ENCODE assay signal across 10 mouse cellular contexts in the genomic region with DNA sequence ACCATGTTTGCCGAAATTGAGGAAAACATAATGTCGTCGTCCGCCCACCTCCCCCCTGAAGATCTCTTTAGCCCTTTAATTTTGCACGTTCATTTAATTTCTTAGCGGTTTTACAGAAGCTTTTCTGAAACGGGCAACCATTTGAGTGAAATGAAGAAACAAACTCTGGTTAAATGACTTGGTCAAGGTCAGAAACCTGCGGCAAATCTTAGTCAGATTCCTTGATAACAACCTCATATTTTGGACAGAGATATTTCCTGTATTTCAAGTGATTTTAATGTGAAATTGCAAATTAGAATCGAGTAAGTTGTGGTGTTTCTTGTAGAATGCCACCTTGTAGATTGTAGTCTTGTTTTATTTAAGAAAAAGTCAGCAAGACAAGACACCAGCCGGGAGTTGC. TPM values are rescaled to one million over a fixed set of nuclear protein-coding genes. Genes with fewer than 3 reads are reported as not detected.
A peak's percentile ranks its signal among the peaks of the same experiment; 100 is the strongest.
DNase-seq lines count a peak whose midpoint lies in the region; ATAC-seq and TF ChIP-seq lines count a peak whose summit lies in the region.
"Had no signal": no experiment of that assay in that cellular context is flagged by ENCODE, and none has a peak within 500 bp of the region (broad histone marks: within the 10 kb centered on the region; RNA-seq: fewer than 3 reads in every experiment).

No protein-coding gene starts in this region.

- H3K9ac ChIP-seq in liver, adult 2 months (ENCODE audit: low read depth, low read length): peak overlapping the region; percentile 32; the same call in 1 of the 2 replicates
- peak overlapping the region; percentile 99 for H3K9ac ChIP-seq in embryonic facial prominence, embryonic 14.5 days (ENCODE audit: low read depth, low read length)
- peak overlapping the region; percentile 80 for H3K9ac ChIP-seq in neural tube, embryonic 15.5 days (replicated peaks)

- DNase-seq in liver, adult 2 months (ENCODE audit: extremely low read depth, low read depth, low spot score): peak; percentile 10
- no peak for DNase-seq in liver
- no peak for DNase-seq in embryonic facial prominence, embryonic 14.5 days (ENCODE audit: low spot score)
- no peak for DNase-seq in limb, embryonic 10.5 days (ENCODE audit: low spot score)
- DNase-seq in adrenal gland, postnatal 36 days: no peak
- no peak for DNase-seq in left cerebral cortex, postnatal 36 days (ENCODE audit: low spot score in 2 of 2)
- no peak for DNase-seq in lung, postnatal 4 days
- DNase-seq: kidney, adult 11 months; spleen, adult 18-20 months had no signal

- H3K27ac ChIP-seq in liver, adult 2 months (replicated peaks; ENCODE audit: insufficient read depth, low read depth, low read length): no peak overlapping the region
- H3K27ac ChIP-seq in embryonic facial prominence, embryonic 14.5 days (replicated peaks; ENCODE audit: low read depth, low read length): peak overlapping the region; percentile 91; the same call in 1 of the 2 replicates
- H3K27ac ChIP-seq in limb, embryonic 10.5 days: peak overlapping the region; percentile 93
- no peak overlapping the region for H3K27ac ChIP-seq in neural tube, embryonic 15.5 days (replicated peaks)

- H3K4me3 ChIP-seq in liver, adult 2 months (ENCODE audit: insufficient read depth, low read depth, low read length): peak overlapping the region; percentile 98
- H3K4me3 ChIP-seq in embryonic facial prominence, embryonic 14.5 days (ENCODE audit: low read depth, low read length): peak overlapping the region; percentile 95
- H3K4me3 ChIP-seq in limb, embryonic 10.5 days: peak overlapping the region; percentile 90
- peak overlapping the region; percentile 86 for H3K4me3 ChIP-seq in neural tube, embryonic 15.5 days (replicated peaks)

- WGBS in liver, adult 2 months: 8% methylated on average over 10 of the region's 10 CpGs
- WGBS in embryonic facial prominence, embryonic 14.5 days: 29% methylated on average over 10 of the region's 10 CpGs
- WGBS in limb, embryonic 10.5 days: 42% methylated on average over 10 of the region's 10 CpGs
- WGBS in neural tube, embryonic 15.5 days: 42% methylated on average over 10 of the region's 10 CpGs

- no peaks in the 10 kb centered on the region for H3K9me3 ChIP-seq in embryonic facial prominence, embryonic 14.5 days (ENCODE audit: control insufficient read depth, low read length)
- no peaks in the 10 kb centered on the region for H3K9me3 ChIP-seq in limb, embryonic 10.5 days (replicated peaks)
- H3K9me3 ChIP-seq in neural tube, embryonic 15.5 days (replicated peaks): no peaks in the 10 kb centered on the region

- TF ChIP-seq CTCF in liver, adult 2 months (IDR thresholded peaks at IDR 0.05; ENCODE audit: low read depth, low read length): no peak

- intact Hi-C loops in left cerebral cortex, postnatal 36 days (cut with DNase I): no loop called here

- no peak for TF ChIP-seq POLR2A in liver, adult 2 months (IDR thresholded peaks at IDR 0.05; ENCODE audit: extremely low read depth, insufficient read depth, low read length)

- H3K4me1 ChIP-seq in liver, adult 2 months (ENCODE audit: control insufficient read depth, insufficient read depth, low read length): no peaks in the 10 kb centered on the region
- peaks cover 8% of the 10 kb centered on the region; the same call in 1 of the 2 replicates for H3K4me1 ChIP-seq in embryonic facial prominence, embryonic 14.5 days (ENCODE audit: control insufficient read depth, insufficient read depth, low read length)
- peaks cover 9% of the 10 kb centered on the region for H3K4me1 ChIP-seq in limb, embryonic 10.5 days
- H3K4me1 ChIP-seq in neural tube, embryonic 15.5 days: peaks cover 26% of the 10 kb centered on the region

- no peak for ATAC-seq in embryonic facial prominence, embryonic 14.5 days (ENCODE audit: low read depth)
- ATAC-seq in neural tube, embryonic 15.5 days (ENCODE audit: low FRiP score): no peak

- H3K27me3 ChIP-seq in liver, adult 2 months (ENCODE audit: control insufficient read depth, insufficient read depth, low read length): 0 out of 2 replicates have a peak, but pooled peaks cover 2% of the 10 kb centered on the region
- 0 out of 2 replicates have a peak, but pooled peaks cover under 1% of the 10 kb centered on the region for H3K27me3 ChIP-seq in embryonic facial prominence, embryonic 14.5 days (replicated peaks; ENCODE audit: control insufficient read depth, insufficient read depth, low read length)
- H3K27me3 ChIP-seq in limb, embryonic 10.5 days (ENCODE audit: low read depth, poor library complexity, severe bottlenecking): peaks cover 11% of the 10 kb centered on the region; the same call in 1 of the 2 replicates
- peaks cover 11% of the 10 kb centered on the region for H3K27me3 ChIP-seq in neural tube, embryonic 15.5 days (replicated peaks)

- peaks cover 18% of the 10 kb centered on the region; the same call in 1 of the 2 replicates for H3K79me2 ChIP-seq in liver, adult 2 months (ENCODE audit: control insufficient read depth, insufficient read depth, low read length)

- H3K36me3 ChIP-seq in liver, adult 2 months (ENCODE audit: control insufficient read depth, insufficient read depth, low read length): peaks cover 21% of the 10 kb centered on the region
- H3K36me3 ChIP-seq in embryonic facial prominence, embryonic 14.5 days (ENCODE audit: control insufficient read depth, insufficient read depth, low read length): peaks cover 31% of the 10 kb centered on the region
- peaks cover 42% of the 10 kb centered on the region for H3K36me3 ChIP-seq in limb, embryonic 10.5 days
- H3K36me3 ChIP-seq in neural tube, embryonic 15.5 days: peaks cover 23% of the 10 kb centered on the region

- H3K4me2 ChIP-seq in embryonic facial prominence, embryonic 14.5 days (ENCODE audit: low read depth, low read length): peak overlapping the region; percentile 68
- peak overlapping the region; percentile 63 for H3K4me2 ChIP-seq in neural tube, embryonic 15.5 days

RNA-seq across cellular contexts. Expression of a gene that starts 5.0 kb away (rescaled TPM):
- total RNA-seq in liver, adult 2 months (2014; rRNA removed): 8.1 and 9.3 TPM in 2 replicates
- 37.5 and 58.4 TPM in 2 replicates for polyA plus RNA-seq in liver, adult 2 months (2012; rRNA removed)
- polyA plus RNA-seq in embryonic facial prominence, embryonic 14.5 days (2014; fragmentation: Nextera tagmentation; extraction: Ambion mirVana): 148 and 155 TPM in 2 replicates
- 93.7 and 122 TPM in 2 replicates for polyA plus RNA-seq in limb, embryonic 10.5 days (2016; fragmentation: Nextera tagmentation; extraction: Ambion mirVana)
- 38.6 and 50.7 TPM in 2 replicates for polyA plus RNA-seq in neural tube, embryonic 15.5 days (2015; fragmentation: Nextera tagmentation; extraction: Ambion mirVana)
- total RNA-seq in adrenal gland, postnatal 36 days (2021): 10 to 100 TPM; 77.5 to 85.4 TPM
- 10 to 100 TPM; 16.2 to 22.4 TPM for total RNA-seq in left cerebral cortex, postnatal 36 days (2021)

RNA-seq across cellular contexts. Expression of a gene that starts 13.5 kb away (rescaled TPM):
- 12.6 and 12.9 TPM in 2 replicates for total RNA-seq in liver, adult 2 months (2014; rRNA removed)
- 5.6 and 6.9 TPM in 2 replicates for polyA plus RNA-seq in liver, adult 2 months (2012; rRNA removed)
- 51.4 and 57.3 TPM in 2 replicates for polyA plus RNA-seq in embryonic facial prominence, embryonic 14.5 days (2014; fragmentation: Nextera tagmentation; extraction: Ambion mirVana)
- 71.2 and 78.7 TPM in 2 replicates for polyA plus RNA-seq in limb, embryonic 10.5 days (2016; fragmentation: Nextera tagmentation; extraction: Ambion mirVana)
- 53.2 and 54.3 TPM in 2 replicates for polyA plus RNA-seq in neural tube, embryonic 15.5 days (2015; fragmentation: Nextera tagmentation; extraction: Ambion mirVana)
- total RNA-seq in adrenal gland, postnatal 36 days (2021): 10 to 100 TPM; 31.3 to 31.7 TPM
- 10 to 100 TPM; 39.6 to 45.3 TPM for total RNA-seq in left cerebral cortex, postnatal 36 days (2021)

RNA-seq across cellular contexts. Expression of a gene that starts 41.1 kb away (rescaled TPM):
- 29.7 and 35.7 TPM in 2 replicates for total RNA-seq in liver, adult 2 months (2014; rRNA removed)
- polyA plus RNA-seq in liver, adult 2 months (2012; rRNA removed): 30.4 and 34.1 TPM in 2 replicates
- polyA plus RNA-seq in embryonic facial prominence, embryonic 14.5 days (2014; fragmentation: Nextera tagmentation; extraction: Ambion mirVana): 18.5 and 19.2 TPM in 2 replicates
- polyA plus RNA-seq in limb, embryonic 10.5 days (2016; fragmentation: Nextera tagmentation; extraction: Ambion mirVana): 29.2 and 30.1 TPM in 2 replicates
- polyA plus RNA-seq in neural tube, embryonic 15.5 days (2015; fragmentation: Nextera tagmentation; extraction: Ambion mirVana): 33.4 and 34.8 TPM in 2 replicates
- 10 to 100 TPM; 46.1 to 47.8 TPM for total RNA-seq in adrenal gland, postnatal 36 days (2021)
- 10 to 100 TPM; 33.8 to 34.9 TPM for total RNA-seq in left cerebral cortex, postnatal 36 days (2021)

Comparison
In these comparisons a context has a peak if more than half of its experiments do, and no peak if none do; other contexts are left out.
1. H3K27ac ChIP-seq: peak in embryonic facial prominence, embryonic 14.5 days (single experiment) and limb, embryonic 10.5 days (single experiment); none in liver, adult 2 months (single experiment) and neural tube, embryonic 15.5 days (single experiment).
2. H3K9ac ChIP-seq: peak in every context shown above with its lines; median percentile 99 in embryonic facial prominence, embryonic 14.5 days; 80 in neural tube, embryonic 15.5 days; 32 in liver, adult 2 months.
3. Peak in every context shown above with its lines, with median percentiles within 50 percentile points of each other: H3K4me3 ChIP-seq.